Mouse (Mus musculus) layer of hippocampus, postnatal 10 days (tissue): ENCODE data around the gene Zdhhc4. TPM values are rescaled to one million over a fixed set of nuclear protein-coding genes. Genes with fewer than 3 reads are reported as not detected.

Experiments
- DNase-seq, 2 experiments: peaks; one replicate each; pipeline ENCODE4 v3.0.0; 2021; ENCODE audit warnings: low spot score in 2 of 2
- total RNA-seq, 2 experiments: library from RNA; stranded (reverse); gene quantifications; 2 replicates each; pipeline ENCODE4 v1.2.3; 2021

Gene Zdhhc4
- total RNA-seq, 2 experiments from 2014 or later: 48.0 to 51.5 TPM

DNA sequence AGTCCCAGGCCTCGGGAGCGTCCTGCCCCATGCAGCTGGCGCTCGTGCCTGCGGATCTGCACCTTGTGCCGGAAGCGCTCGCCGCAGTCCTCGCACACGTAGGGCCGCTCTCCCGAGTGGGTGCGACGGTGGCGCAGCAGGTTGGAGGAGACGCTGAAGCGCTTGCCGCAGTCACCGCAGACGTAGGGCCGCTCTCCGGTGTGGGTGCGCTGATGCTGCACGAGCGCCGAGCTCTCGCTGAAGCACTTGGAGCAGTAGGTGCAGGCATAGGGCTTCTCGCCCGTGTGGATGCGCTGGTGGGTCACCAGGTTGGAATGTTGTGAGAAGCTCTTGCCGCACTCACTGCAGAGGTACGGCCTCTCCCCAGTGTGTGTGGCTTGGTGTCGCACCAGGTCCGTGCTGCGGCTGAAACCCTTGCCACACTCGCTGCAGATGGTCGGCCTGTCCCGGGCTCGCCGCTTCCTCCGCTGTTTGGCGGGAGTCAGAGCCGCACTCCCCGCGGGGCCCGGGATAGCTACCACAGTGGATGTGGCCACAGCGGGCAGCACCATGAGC is 41.2 kb downstream of the Zdhhc4 start:
- DNase-seq: no peak

DNA sequence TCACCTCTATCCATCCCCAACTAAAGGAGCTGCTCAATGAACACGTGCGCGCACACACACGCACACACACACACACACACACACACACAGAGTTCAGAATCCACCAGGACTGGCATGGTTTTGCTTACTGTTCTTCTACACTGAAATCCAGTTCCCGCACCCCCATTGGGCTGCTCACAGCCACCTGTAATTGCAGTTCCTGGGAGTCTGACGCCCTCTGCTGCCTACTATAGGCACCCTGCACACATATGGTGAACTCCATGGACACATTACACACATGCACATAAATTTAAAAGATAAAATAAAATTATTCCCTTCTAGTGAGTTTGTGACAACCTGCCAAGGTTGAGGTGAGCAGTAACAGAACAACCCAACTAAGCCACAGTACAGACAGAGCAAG is 44.3 kb downstream of the Zdhhc4 start:
- no peak for DNase-seq

DNA sequence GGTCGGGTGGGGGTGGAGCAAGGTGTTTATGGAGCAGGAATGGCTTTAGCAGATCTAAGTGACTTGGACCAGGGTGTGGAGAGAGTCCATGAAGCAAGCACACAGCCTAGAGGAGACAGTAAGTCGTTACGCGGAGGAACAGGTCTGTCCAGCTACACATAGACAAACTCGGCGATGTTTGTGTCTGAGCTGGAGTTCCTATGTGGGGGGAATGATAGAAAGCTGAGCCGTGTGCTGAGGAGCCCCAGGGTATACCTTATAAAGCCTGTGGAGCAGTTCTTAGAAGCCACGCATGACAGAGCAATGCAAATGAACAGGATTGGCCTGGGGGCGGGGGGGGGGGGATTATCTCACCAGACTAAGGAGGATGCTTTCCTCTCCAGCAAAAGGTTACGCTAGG is 49.8 kb downstream of the Zdhhc4 start:
- DNase-seq: no peak

DNA sequence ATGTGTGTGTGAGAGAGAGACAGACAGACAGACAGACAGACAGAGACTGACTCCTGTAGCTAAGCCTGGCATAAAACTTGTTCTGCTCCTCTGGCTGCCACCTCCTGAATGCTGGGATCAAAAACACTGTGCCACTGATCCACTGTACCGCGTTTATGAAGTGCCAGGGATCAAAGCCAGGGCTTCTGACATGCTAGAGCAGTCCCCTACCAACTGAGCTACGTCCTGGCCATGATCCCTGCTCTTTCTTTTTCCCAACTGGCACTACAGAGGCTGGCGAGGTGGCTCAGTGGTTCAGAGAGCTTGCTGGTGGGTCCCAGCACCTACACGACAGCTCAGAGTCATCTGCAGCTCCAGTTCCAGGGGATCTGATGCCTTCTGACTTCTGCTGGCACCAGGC is 53.3 kb downstream of the Zdhhc4 start:
- DNase-seq: peak in 1 of 2 experiments; percentile 10

DNA sequence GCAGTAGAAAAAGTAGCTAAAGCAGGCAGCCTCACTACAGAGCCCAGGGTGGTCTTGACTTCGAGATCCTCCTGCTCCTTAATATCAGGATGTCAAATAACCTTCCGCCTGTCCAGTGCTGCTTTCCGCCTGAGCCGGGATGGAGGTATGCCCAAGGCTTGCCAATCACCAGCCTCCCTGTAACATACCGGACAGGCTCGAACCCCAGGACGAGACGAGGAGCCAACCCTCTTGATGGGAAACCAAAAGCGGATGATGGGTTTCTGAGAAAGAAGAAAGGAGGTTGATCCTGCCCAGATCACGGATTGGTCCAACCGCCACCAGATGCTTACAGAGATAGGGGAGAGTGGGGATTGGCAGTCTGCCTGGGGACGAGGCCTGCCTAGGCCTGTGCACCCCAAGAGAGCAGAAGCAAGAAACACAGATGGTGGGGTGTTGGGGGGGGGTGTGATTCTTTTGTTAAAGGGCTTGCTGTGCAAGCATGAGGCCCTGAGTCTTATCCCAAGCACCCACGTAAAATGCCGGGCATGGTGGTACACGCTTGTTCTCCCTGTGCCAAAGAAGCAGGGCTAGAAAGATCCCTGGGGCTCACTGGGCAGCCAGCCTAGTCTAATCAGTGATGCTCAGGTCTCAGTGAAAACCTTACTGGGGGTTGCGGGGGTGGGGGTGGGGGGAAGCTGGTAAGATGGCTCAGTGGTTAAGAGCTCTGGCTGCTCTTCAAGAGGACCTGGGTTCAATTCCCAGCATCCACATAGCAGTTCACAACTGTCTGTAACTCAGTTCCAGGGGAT is 56.3 kb downstream of the Zdhhc4 start:
- peak in 1 of 2 experiments; percentile 21 for DNase-seq

DNA sequence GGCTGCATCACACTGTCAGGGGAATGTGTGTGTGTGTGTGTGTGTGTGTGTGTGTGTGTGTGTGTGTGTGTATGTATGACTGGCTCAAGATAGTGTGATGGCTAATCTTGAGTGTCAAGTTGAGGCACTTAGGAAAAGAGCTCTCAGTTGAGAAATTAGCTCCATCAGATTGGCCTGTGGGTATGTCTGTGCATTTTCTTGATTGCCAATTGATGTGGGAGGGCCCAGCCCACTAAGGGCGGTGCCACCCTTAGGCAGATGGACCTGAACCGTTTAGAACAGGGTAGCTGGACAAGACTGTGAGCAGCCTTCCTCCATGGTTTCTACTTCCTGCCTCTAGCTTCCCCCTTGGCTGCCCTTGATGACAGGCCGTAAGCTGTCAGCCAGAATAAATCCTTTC is 56.9 kb downstream of the Zdhhc4 start:
- no peak for DNase-seq

DNA sequence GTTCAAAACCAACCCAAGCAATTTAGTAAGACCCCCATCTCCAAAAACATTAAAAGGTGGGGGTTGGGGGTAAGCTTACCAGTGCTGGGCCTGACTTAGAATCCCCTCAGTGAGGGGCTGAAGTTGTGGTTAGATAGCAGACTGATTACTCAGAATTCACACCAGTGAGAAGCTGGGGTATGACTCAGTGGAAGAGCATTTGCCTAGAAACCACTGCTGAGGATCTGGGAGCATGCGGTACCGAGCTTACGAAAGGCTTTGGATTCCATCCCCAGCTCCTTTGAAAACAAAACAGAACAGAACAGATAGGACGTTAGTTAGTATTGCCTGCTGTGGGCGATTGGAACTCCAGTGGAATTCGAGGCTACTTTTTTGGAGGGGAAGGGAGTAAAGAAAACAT is 57.4 kb downstream of the Zdhhc4 start:
- DNase-seq: no peak

DNA sequence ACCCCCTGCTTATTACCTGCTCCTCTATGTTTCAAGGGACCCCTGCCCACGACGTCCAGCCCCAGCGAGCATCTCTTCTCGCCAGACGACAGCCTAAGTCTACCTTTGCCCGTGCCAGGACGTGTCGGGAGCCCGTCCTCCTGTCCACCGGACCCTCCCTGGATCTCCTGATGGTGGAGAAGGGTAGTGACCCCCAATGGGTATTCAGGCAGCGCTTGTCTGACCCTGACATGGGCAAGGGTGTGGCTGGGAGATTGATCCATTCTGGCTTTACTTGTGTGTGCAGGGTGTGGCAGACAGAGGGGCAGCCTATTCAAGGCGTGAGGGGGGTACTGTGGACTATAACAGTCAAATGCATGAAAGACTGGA is 58.9 kb downstream of the Zdhhc4 start:
- DNase-seq: no peak

DNA sequence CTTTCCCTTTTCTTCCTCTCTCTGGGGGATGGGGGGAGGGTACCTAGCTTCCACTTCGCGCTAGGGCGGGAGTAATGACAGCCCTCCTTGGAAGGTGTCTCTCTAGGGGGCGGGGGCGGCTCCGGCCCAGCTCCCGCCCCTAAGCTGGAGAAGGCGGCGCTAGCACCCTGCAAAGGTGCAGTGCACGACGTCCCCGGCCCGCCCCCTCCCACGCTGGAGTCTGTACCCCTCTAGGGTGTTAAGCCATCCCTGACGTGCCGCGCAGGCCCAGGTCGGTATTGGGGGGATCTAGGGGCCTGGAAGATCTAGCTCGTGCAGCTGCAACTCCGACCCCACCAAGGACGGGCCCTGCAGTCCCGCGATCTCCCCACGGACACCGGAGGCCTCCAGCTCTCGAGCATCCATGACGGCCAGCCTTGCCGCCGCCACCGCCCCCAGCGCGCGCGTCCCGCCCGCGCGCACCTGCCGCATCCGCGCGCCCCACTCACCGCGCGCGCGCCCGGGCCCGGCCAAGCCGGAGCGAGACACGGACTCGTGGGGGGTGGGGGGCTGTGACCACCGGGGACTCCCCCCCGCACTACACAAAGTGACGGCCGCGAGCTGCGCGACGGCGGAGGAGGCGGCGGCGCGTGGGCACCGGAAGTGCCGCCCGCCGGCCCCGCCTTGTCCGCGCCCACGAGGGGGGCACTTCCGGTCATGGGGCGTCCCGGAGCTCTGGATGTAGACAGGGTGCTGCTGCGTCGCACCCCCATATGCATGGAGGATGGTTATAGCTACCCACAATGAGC is 59.5 kb downstream of the Zdhhc4 start, which contains the start of gene Zfp316:
Gene Zfp316 (minus strand): TSS at position 660 of the 788 bp plus-strand sequence.
- DNase-seq: peak; percentile 72 to 83

DNA sequence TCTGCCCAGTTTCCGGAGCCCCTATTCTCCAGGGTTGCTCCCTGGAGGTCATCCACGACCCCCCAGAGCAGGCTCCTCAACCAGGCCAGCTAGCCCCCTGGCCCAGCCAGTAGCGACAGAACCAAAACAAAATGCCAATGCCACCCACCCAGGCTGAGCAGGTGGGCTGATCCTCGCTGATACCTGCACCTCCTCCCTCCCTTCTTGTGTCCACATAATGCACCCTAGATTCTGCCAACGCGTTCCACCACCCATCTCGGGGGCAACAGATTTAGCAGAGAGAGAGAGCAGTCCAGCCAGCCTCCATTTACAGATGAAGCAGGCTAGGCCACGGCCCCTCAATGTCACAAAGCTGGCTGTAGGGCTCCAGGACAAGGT is 60.1 kb downstream of the Zdhhc4 start:
- no peak for DNase-seq

DNA sequence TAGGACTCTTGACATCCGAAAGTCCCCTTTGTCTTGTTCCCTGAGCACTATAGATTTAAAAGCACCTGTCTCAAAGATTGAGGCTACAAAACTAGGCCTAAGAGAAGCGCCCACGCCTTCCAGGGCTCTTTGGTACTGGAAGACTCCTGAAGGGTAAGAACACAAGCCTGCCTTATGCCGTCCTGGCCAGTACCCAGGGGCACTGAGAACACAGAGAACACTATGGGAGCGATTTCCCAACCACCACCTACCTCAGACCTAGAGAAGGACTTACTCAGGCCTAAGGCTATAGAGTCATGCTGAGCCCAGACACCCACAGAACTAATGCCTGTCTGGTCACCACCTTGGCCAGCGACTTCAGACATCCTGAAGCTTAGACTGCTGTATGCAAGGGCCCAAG is 62.3 kb downstream of the Zdhhc4 start:
- DNase-seq: no peak

Other genes with a start within 250 kb of the Zdhhc4 start
- gene Rnf216, start 216.3 kb downstream of the Zdhhc4 start, total RNA-seq: 10 to 100 TPM; 42.4 to 44.5 TPM
- under 1 TPM; 0.25 to 0.32 TPM for gene Olfr718-ps1, start 181.7 kb downstream of the Zdhhc4 start, total RNA-seq
- 10 to 100 TPM; 16.8 to 17.5 TPM for gene Rbak, start 148.5 kb downstream of the Zdhhc4 start, total RNA-seq
- not detected for gene Spdye4b, start 148.2 kb downstream of the Zdhhc4 start, total RNA-seq
- not detected for gene Spdye4a, start 102.4 kb downstream of the Zdhhc4 start, total RNA-seq
- 10 to 100 TPM; 22.8 to 25.1 TPM for gene Zfp12, start 94.1 kb downstream of the Zdhhc4 start, total RNA-seq
- 10 to 100 TPM; 21.8 to 24.4 TPM for gene Zfp316, start 59.2 kb downstream of the Zdhhc4 start, total RNA-seq
- 1 to 10 TPM; 9.4 to 9.9 TPM for gene Zfp853, start 35.6 kb downstream of the Zdhhc4 start, total RNA-seq
- gene E130309D02Rik, start 13.9 kb downstream of the Zdhhc4 start, total RNA-seq: 10 to 100 TPM; 22.5 to 22.8 TPM
- 1 to 10 TPM; 3.4 to 4.9 TPM for gene Grid2ip, start 28.1 kb upstream of the Zdhhc4 start, total RNA-seq
- gene Kdelr2, start 74.6 kb upstream of the Zdhhc4 start, total RNA-seq: 10 to 100 TPM; 48.8 to 53.8 TPM
- gene Daglb, start 135.3 kb upstream of the Zdhhc4 start, total RNA-seq: 10 to 100 TPM; 20.5 to 21.5 TPM
- 100 to 1,000 TPM; 444 to 449 TPM for gene Rac1, start 198.8 kb upstream of the Zdhhc4 start, total RNA-seq